Mouse (Mus musculus) embryonic facial prominence, embryonic 10.5 days (tissue): ENCODE data around the gene Ptbp3. TPM values are rescaled to one million over a fixed set of nuclear protein-coding genes. Genes with fewer than 3 reads are reported as not detected.
A peak's percentile ranks its signal among the peaks of the same experiment; 100 is the strongest.

Experiments
- DNase-seq: peaks from one replicate; pipeline ENCODE4 v3.0.0-alpha.2; 2017; ENCODE audit warnings: low spot score
- H3K27ac ChIP-seq: fragments of 300-500 bp; sonication (generic); replicated peaks from 2 replicates; pipeline ENCODE4 v1.5.1; 2016; ENCODE audit warnings: mild to moderate bottlenecking
- H3K27me3 ChIP-seq: fragments of 300-500 bp; sonication (generic); replicated peaks from 2 replicates; pipeline ENCODE4 v1.6.1; 2016; ENCODE audit warnings: low read depth, mild to moderate bottlenecking; ENCODE audit not compliant: poor library complexity, severe bottlenecking
- H3K36me3 ChIP-seq: fragments of 300-500 bp; sonication (generic); replicated peaks from 2 replicates; pipeline ENCODE4 v1.6.1; 2016; ENCODE audit warnings: mild to moderate bottlenecking, moderate library complexity
- H3K4me1 ChIP-seq: fragments of 300-500 bp; sonication (generic); 2 replicates; pipeline ENCODE4 v1.6.1; 2016
- H3K4me3 ChIP-seq: fragments of 300-500 bp; sonication (generic); 2 replicates; pipeline ENCODE4 v1.5.1; 2016; ENCODE audit warnings: mild to moderate bottlenecking, moderate library complexity
- H3K9me3 ChIP-seq: fragments of 300-500 bp; sonication (generic); 2 replicates; pipeline ENCODE4 v1.6.1; 2016; ENCODE audit warnings: mild to moderate bottlenecking
- WGBS: fragments of 180-500 bp; shearing (Covaris S2); methylation state at CpG from one replicate; pipeline ENCODE4 v1.1.7; 2016; 5-methylcytosine and 5-hydroxymethylcytosine counted together
- polyA plus RNA-seq: library from polyadenylated mRNA; unstranded; fragments of >200 nt; fragmentation: Nextera tagmentation; extraction: Ambion mirVana; gene quantifications from 2 replicates; pipeline ENCODE4 v1.2.1, GENCODE M21; 2016

Ptbp3 gene
- polyA plus RNA-seq, 1 experiment from 2014 or later, result 35.8 TPM

DNA sequence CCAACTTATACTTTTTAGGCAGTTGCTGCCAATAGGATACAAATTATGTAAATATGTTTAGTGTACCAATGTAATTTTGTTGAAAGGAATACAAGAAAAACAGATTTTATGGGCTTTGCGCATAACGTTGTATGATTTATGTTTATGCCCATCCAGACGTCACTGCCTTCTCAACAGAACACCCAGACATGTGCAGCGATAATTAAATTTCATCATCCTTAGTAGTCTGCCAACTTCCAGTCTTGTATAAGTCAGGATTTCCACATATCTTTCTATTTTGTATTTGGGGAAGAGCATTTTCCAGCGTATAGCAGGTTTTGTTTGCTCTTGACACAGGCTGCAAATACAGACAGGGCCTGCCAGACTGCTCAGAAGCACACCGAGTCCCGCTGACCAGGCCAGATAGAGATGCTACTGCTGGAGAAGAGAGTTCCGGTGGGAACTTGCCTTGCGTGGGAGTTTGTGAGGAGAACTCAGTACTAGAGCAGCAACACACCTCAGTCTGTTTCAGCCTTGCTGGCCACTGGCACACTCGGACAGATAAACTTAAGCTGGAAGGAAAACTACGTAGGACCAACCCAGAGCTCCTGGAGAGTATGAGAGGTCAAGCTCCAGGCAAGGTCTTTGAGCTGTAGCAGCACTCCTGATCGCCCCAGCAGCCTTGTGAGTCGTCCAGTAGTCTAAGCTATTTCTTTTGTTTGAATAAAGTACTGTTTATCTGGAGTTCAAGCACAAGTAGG is 89.8 kb downstream of the Ptbp3 start:
- WGBS, result 88% methylated on average over 13 of the region's 13 CpGs
- Histone ChIP-seq H3K4me1 (no peaks in the 10 kb centered on the region), H3K27ac (no peak overlapping the region), H3K4me3 (no peak overlapping the region), H3K9me3 (no peaks in the 10 kb centered on the region), H3K36me3 (no peaks in the 10 kb centered on the region), H3K27me3 (no peaks in the 10 kb centered on the region)
- no peak for DNase-seq

DNA sequence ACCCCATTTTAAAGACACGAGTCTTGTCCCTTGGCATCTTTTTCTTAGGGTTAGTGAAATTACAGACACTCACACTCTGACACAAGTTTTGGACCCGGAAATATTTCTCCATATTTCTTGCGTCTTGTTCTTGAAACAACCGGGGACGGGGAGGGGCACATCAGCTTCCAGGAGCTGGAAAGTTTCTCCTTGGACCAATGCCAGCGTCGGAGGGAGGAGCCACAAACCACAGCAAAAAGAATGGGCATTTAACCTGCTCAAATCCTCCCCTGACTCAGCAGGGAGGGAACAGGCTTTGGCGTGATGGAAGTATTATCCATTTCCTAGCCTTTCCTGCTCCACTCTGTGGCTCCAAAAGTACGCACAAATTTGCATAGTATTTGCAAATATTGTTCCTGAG is 91.2 kb downstream of the Ptbp3 start:
- no peaks in the 10 kb centered on the region for H3K4me1 ChIP-seq
- H3K4me3 ChIP-seq, result no peak overlapping the region
- no peaks in the 10 kb centered on the region for H3K27me3 ChIP-seq
- H3K27ac ChIP-seq, result no peak overlapping the region
- 47% methylated on average over 9 of the region's 9 CpGs for WGBS
- no peak for DNase-seq
- no peaks in the 10 kb centered on the region for H3K36me3 ChIP-seq
- no peaks in the 10 kb centered on the region for H3K9me3 ChIP-seq

DNA sequence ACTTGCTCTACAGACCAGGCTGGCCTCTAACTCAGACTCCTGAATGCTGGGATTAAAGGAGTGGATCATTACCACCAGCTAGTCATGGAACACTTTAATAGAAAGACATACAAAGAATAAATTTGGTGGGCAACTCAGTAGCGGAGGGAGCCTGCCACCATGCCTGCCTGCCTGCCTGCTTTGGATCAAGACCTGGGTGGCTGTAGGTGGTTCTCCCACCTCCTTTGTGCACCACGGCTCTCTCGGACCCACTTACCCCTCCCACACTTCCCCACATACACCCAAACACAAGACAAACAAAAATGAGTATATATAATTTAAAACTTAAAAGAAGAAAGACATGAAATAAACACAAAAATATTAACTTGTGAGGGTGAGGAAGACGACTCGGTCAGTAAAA is 92.1 kb downstream of the Ptbp3 start:
- H3K27me3 ChIP-seq, result no peaks in the 10 kb centered on the region
- WGBS, result 88% methylated on average over 5 of the region's 5 CpGs
- no peak for DNase-seq

DNA sequence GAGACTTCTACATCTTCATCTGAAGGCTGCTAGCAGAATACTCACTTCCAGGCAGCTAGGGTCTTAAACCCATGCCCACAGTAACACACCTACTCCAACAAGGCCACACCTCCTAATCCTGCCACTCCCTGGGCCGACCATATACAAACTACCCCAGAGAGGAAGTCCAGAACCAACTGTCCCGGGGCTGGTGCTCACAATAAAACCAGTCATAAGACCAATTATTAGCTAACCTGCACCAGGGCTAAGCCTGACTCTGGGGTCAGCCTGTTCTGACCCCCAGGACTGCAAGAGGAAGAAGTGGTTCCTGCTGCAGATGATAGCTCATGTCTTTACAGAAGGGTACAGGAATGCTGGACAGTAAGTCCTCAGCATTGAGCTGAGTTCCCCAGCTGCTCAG is 93.7 kb downstream of the Ptbp3 start:
- 40% methylated on average over 2 of the region's 2 CpGs for WGBS
- H3K4me3 ChIP-seq, result no peak overlapping the region

More for the DNA sequence above, 92.1 kb downstream of the Ptbp3 start:
- Histone ChIP-seq H3K4me1 (no peaks in the 10 kb centered on the region), H3K27ac (no peak overlapping the region), H3K4me3 (no peak overlapping the region), H3K36me3 (no peaks in the 10 kb centered on the region), H3K9me3 (no peaks in the 10 kb centered on the region)

DNA sequence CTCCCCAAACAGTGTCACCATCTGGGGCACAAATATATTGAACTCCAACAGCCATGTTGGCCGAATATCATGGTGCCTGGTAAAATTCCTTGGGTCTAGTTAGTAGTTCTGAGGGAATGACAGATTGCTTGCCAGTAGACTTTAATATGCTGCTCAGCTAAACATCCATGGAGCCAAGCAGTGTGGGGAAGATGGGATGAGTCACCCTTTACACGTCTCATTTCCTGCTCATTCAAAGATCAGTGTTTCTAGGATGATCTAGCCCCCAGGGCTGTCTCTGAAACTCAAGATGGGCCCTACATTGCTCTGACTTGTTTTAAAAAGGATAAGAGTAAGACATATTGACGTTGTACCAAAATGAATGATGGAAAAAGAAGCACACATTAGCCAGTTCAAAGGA is 95.1 kb downstream of the Ptbp3 start:
- H3K4me1 ChIP-seq, result no peaks in the 10 kb centered on the region
- no peaks in the 10 kb centered on the region for H3K36me3 ChIP-seq
- no peaks in the 10 kb centered on the region for H3K27me3 ChIP-seq
- no peaks in the 10 kb centered on the region for H3K9me3 ChIP-seq
- no peak overlapping the region for H3K27ac ChIP-seq
- no peak overlapping the region for H3K4me3 ChIP-seq
- DNase-seq, result no peak
- WGBS, result 73% methylated on average over 3 of the region's 3 CpGs

More for the DNA sequence above, 93.7 kb downstream of the Ptbp3 start:
- Histone ChIP-seq H3K9me3 (no peaks in the 10 kb centered on the region), H3K27ac (no peak overlapping the region), H3K4me1 (no peaks in the 10 kb centered on the region), H3K36me3 (no peaks in the 10 kb centered on the region), H3K27me3 (no peaks in the 10 kb centered on the region)
- DNase-seq, result no peak

DNA sequence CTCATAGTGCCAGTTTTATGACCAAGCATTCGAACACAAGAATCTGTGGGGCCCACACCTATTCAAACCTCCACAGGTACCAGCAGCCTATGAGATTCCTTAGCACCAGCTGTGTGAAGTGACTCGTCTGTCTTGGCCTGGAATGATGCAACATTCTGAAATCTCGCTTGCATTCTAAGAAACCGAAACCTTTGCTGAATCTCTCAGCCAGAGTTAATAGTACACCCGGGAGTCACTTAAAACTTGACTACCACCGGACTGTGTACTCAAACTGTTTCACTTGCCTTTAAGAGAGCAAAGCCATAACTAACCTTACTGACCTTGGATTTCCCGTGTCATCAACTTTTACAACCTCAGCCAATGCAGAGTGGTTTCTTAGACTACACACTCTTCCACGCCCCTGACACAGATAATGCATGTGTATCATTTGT is 96.6 kb downstream of the Ptbp3 start:
- Histone ChIP-seq H3K36me3 (no peaks in the 10 kb centered on the region), H3K27ac (no peak overlapping the region), H3K4me3 (no peak overlapping the region), H3K4me1 (no peaks in the 10 kb centered on the region), H3K9me3 (no peaks in the 10 kb centered on the region), H3K27me3 (no peaks in the 10 kb centered on the region)
- DNase-seq, result peak; percentile 2
- WGBS, result 86% methylated on average over 8 of the region's 8 CpGs

DNA sequence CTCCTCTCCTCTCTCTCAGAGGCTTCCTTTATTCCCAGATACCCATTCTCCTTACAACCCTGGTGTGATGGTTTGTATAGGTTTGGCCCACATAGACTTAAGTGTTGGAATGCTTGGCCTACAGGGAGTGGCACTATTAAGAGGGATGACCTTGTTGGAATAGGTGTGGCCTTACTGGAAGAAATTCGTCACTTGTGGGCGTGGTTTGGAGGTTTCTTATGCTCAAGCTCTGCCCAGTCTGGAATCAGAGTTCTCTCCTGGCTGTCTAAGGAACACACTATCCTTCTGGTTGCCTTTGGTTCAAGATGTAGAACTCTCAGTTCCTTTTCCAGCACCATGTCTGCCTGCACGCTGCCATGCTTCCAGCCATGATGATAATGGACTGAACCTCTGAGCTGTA is 98.3 kb downstream of the Ptbp3 start:
- H3K27ac ChIP-seq, result no peak overlapping the region
- DNase-seq, result no peak
- 89% methylated on average over 3 of the region's 3 CpGs for WGBS

DNA sequence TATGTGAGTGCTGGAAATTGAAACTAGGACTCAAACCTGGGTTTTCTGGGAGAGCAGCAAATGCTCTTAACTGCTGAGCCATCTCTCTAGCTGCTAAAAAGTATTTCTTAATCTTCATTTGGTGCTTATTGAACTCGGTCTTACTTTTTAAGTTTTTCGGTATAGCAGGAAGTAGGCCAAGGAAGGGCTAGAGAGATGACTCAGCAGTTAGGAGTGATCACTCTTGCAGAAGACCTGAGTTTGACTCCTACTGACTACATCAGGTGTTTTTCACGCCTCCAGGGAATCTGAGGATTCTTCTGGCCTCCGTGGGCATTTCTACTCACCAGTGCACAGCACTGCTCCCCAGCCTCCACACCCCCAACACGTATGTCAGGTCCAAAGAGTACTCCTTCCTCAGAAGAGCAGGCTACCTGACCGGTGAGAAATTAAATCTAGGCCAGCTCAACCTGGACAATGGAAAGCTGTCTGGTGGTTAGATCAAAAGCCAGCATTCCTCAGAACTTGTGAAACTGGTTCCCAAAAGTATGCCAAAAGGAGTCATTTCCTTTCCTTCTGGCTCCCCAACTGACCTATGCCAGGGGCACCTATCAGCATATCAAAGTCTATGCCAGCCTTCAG is 98.8 kb downstream of the Ptbp3 start:
- Histone ChIP-seq H3K4me1 (no peaks in the 10 kb centered on the region), H3K9me3 (peaks cover 2% of the 10 kb centered on the region; the same call in 1 of the 2 replicates), H3K27ac (no peak overlapping the region), H3K36me3 (no peaks in the 10 kb centered on the region), H3K27me3 (no peaks in the 10 kb centered on the region), H3K4me3 (no peak overlapping the region)
- 79% methylated on average over 6 of the region's 6 CpGs for WGBS
- no peak for DNase-seq

More for the DNA sequence above, 98.3 kb downstream of the Ptbp3 start:
- H3K36me3 ChIP-seq, result no peaks in the 10 kb centered on the region
- no peak overlapping the region for H3K4me3 ChIP-seq
- H3K4me1 ChIP-seq, result no peaks in the 10 kb centered on the region
- H3K9me3 ChIP-seq, result peaks cover 2% of the 10 kb centered on the region; the same call in 1 of the 2 replicates
- no peaks in the 10 kb centered on the region for H3K27me3 ChIP-seq

DNA sequence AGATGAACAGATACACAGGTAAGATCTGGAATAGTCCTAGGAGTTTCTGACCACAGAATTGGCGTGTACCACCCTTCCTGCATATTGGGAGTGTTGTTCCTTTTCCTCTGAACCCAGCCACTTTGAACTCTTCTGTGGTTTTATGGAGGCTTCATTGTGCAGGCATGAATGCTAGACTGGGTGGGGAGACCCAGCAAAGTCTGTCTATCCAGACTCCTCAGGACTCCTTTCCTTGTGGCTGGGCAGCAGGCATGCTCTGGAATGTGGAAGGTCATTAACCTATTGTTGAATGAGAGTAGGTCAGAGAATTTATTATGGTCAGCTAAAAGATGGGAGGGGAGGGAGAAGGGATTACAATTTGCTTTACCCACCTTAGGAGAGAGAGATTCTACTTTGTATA is 101.9 kb downstream of the Ptbp3 start:
- no peak for DNase-seq
- H3K36me3 ChIP-seq, result no peaks in the 10 kb centered on the region
- no peak overlapping the region for H3K4me3 ChIP-seq
- peaks cover 2% of the 10 kb centered on the region; the same call in 1 of the 2 replicates for H3K9me3 ChIP-seq
- no peaks in the 10 kb centered on the region for H3K4me1 ChIP-seq
- no peak overlapping the region for H3K27ac ChIP-seq
- WGBS, result 81% methylated on average over 1 of the region's 1 CpGs
- no peaks in the 10 kb centered on the region for H3K27me3 ChIP-seq

DNA sequence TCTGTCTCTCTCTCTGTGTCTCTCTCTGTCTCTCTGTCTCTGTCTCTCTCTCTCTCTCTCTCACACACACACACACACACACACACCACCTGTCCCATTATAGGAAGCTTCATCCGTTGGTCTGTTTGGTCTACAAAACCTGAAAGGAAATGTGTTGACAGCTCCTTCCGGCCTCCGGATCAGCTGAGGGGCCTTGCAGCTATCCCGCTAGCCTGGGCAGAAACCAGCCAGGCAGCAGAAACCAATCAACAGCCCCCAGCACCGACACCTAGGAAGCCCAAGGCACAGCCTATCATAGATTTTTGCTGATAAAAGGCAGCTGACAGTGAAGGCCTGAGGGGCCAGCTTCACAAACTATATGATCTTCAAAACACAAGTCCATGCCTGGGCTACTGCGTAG is 103.6 kb downstream of the Ptbp3 start:
- WGBS, result 76% methylated on average over 6 of the region's 6 CpGs
- DNase-seq, result no peak

DNA sequence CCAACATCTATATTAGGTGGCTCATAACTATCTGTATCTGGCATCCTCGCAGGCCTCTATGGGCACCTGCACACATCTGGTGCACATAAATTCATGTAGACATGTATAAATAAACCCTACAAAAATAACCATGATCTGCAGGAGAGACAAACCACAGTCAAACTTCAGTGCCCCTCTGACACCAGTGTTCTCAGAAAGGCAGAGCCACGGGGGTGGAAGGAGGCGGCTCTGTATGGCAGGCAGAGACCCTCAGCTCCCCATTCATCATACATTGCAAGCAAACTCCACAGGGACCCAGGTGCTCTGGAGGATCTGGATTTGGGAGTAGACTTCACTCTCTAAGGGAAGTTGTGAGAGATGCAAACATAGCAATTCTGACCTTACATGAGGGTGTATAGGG is 104.2 kb downstream of the Ptbp3 start:
- no peak for DNase-seq
- H3K9me3 ChIP-seq, result peaks cover 2% of the 10 kb centered on the region; the same call in 1 of the 2 replicates
- peaks cover 6% of the 10 kb centered on the region for H3K27me3 ChIP-seq
- 88% methylated on average over 3 of the region's 3 CpGs for WGBS
- H3K4me1 ChIP-seq, result no peaks in the 10 kb centered on the region
- no peak overlapping the region for H3K4me3 ChIP-seq
- H3K27ac ChIP-seq, result no peak overlapping the region
- no peaks in the 10 kb centered on the region for H3K36me3 ChIP-seq

More for the DNA sequence above, 103.6 kb downstream of the Ptbp3 start:
- H3K36me3 ChIP-seq, result no peaks in the 10 kb centered on the region
- H3K27me3 ChIP-seq, result 0 out of 2 replicates have a peak, but pooled peaks cover under 1% of the 10 kb centered on the region
- H3K4me1 ChIP-seq, result no peaks in the 10 kb centered on the region
- no peak overlapping the region for H3K4me3 ChIP-seq
- H3K9me3 ChIP-seq, result peaks cover 2% of the 10 kb centered on the region; the same call in 1 of the 2 replicates
- H3K27ac ChIP-seq, result no peak overlapping the region

DNA sequence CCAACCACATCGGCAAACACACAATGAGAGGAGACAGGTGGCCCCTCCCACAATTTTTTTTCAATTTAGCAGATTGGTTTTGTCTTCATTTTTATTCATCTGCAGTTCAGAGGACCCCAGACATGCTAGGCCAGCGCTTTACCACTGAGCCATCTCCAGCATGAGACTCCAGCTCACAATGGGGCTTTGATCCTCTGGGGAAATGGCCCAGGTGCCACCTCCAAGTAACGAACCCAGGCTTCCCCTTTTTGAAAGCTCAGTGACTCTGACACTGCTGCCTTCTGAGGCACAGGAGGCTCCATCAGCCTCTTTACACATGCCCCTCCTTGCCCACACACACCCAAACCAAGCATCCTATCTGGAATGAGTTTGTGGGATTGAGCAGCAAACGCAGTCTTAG is 105.1 kb downstream of the Ptbp3 start:
- no peaks in the 10 kb centered on the region for H3K36me3 ChIP-seq
- H3K27ac ChIP-seq, result no peak overlapping the region
- peaks cover 15% of the 10 kb centered on the region for H3K27me3 ChIP-seq
- no peak for DNase-seq
- WGBS, result 76% methylated on average over 4 of the region's 4 CpGs
- H3K4me1 ChIP-seq, result no peaks in the 10 kb centered on the region
- no peak overlapping the region for H3K4me3 ChIP-seq
- H3K9me3 ChIP-seq, result peaks cover 2% of the 10 kb centered on the region; the same call in 1 of the 2 replicates

DNA sequence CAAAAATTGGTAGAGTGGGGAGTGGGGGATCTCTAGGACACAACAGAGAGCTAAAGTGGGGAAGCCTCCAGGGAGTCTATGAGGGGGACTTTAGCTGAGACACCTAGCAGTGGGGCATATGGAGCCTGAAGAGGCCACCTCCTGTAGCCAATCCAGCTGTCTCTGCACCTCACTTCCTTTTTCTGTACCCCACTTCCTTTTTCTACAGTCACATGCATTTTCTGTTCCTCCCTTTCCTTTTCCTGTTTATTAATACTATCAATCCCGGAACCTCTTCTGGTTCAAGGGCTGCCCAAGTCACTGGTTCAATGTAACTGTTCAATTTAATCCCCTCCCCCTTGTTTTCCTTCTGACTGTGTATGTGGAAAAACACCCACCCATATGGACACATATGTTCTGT is 107.9 kb downstream of the Ptbp3 start:
- no peak for DNase-seq
- no peaks in the 10 kb centered on the region; the same call in 1 of the 2 replicates for H3K9me3 ChIP-seq
- no peaks in the 10 kb centered on the region for H3K36me3 ChIP-seq
- no peak overlapping the region for H3K4me3 ChIP-seq
- no peak overlapping the region for H3K27ac ChIP-seq
- 79% methylated on average over 1 of the region's 1 CpGs for WGBS
- H3K27me3 ChIP-seq, result peaks cover 43% of the 10 kb centered on the region
- peaks cover 11% of the 10 kb centered on the region for H3K4me1 ChIP-seq
